ENCODE assay signal across 16 mouse cellular contexts in genomic region chr14:20834136-20834535, GRCm38 (mm10). TPM values are rescaled to one million over a fixed set of nuclear protein-coding genes. Genes with fewer than 3 reads are reported as not detected.
DNase-seq lines count a peak whose midpoint lies in the region; TF ChIP-seq lines count a peak whose summit lies in the region.
"Had no signal": no experiment of that assay in that cellular context is flagged by ENCODE, and none has a peak within 500 bp of the region (broad histone marks: within the 10 kb centered on the region; RNA-seq: fewer than 3 reads in every experiment).

No protein-coding gene starts in this region.

- no peak overlapping the region for H3K4me3 ChIP-seq in myocyte
- H3K4me3 ChIP-seq: embryonic facial prominence, embryonic 13.5 days; heart, adult 2 months; hindbrain, embryonic 13.5 days; liver, embryonic 13.5 days; neural tube, embryonic 12.5 days had no signal

- peak; percentile 57 for DNase-seq in gastrocnemius, adult 18-20 months (ENCODE audit: low spot score)
- DNase-seq in gastrocnemius, postnatal 4 days (ENCODE audit: low spot score in 2 of 2): no peak
- peak; percentile 24 for DNase-seq in kidney, adult 9 months
- DNase-seq in kidney, postnatal 4 days: no peak
- DNase-seq in NIH3T3 (ENCODE audit: low read depth): peak; percentile 71
- DNase-seq in urinary bladder, postnatal 10 days (ENCODE audit: low spot score): no peak
- no peak for DNase-seq in adrenal gland, postnatal 10 days
- DNase-seq: cerebellum, adult 8-10 months; liver, embryonic 13.5 days; right cerebral cortex, postnatal 25 days; thymus, postnatal 14 days had no signal

- no peaks in the 10 kb centered on the region for H3K36me3 ChIP-seq in myocyte (ENCODE audit: control insufficient read depth, insufficient read depth)
- H3K36me3 ChIP-seq: embryonic facial prominence, embryonic 13.5 days; hindbrain, embryonic 13.5 days; liver, embryonic 13.5 days; neural tube, embryonic 12.5 days had no signal

- no peak overlapping the region for H3ac ChIP-seq in myocyte (ENCODE audit: control insufficient read depth, insufficient read length)

- H3K27me3 ChIP-seq in myocyte (ENCODE audit: control insufficient read depth, insufficient read depth, insufficient read length): no peaks in the 10 kb centered on the region
- H3K27me3 ChIP-seq: embryonic facial prominence, embryonic 13.5 days had no signal

- H3K79me2 ChIP-seq in myocyte (ENCODE audit: control insufficient read depth, insufficient read depth): peaks cover 27% of the 10 kb centered on the region

- no peak for TF ChIP-seq POLR2A in myocyte (IDR thresholded peaks at IDR 0.05; ENCODE audit: insufficient read length, low read depth)

- peak overlapping the region; percentile 61 for H3K4me2 ChIP-seq in myocyte (ENCODE audit: low read depth)
- H3K4me2 ChIP-seq: embryonic facial prominence, embryonic 13.5 days; hindbrain, embryonic 13.5 days; liver, embryonic 13.5 days; neural tube, embryonic 12.5 days had no signal

TF ChIP-seq in myocyte, 11 proteins besides CTCF, POLR2A, EP300 and RAD21:
- TF ChIP-seq SRF (IDR thresholded peaks at IDR 0.05; ENCODE audit: control insufficient read depth, insufficient read length, low read depth) (no peak), USF1 (IDR thresholded peaks at IDR 0.05; ENCODE audit: low read depth) (no peak), MYOG (IDR thresholded peaks at IDR 0.05; ENCODE audit: control insufficient read depth in 1 of 3, insufficient read depth in 1 of 3, insufficient read length in 2 of 3, low read depth in 2 of 3) (no peak), TCF12 (IDR thresholded peaks at IDR 0.05; ENCODE audit: insufficient read depth, poor library complexity, severe bottlenecking) (no peak), REST (IDR thresholded peaks at IDR 0.05; ENCODE audit: insufficient read depth, insufficient read length) (no peak)
TF ChIP-seq in myocyte: peak in this region for 0.

RNA-seq across cellular contexts. Expression of gene Plau, which starts 2.3 kb away (rescaled TPM):
- 10 to 100 TPM; 13.6 to 29.2 TPM for total RNA-seq in gastrocnemius, adult 18-20 months (2021)
- total RNA-seq in gastrocnemius, postnatal 4 days (2021): 10 to 100 TPM; 25.8 to 28.2 TPM
- polyA plus RNA-seq in myocyte (2012; fragmentation: generic; extraction: Trizol): 40.1 TPM
- total RNA-seq in adrenal gland, postnatal 10 days (2021): 10 to 100 TPM; 19.3 to 39.8 TPM

RNA-seq across cellular contexts. Expression of gene Camk2g, which starts 40.2 kb away (rescaled TPM):
- 100 to 1,000 TPM; 168 to 192 TPM for total RNA-seq in gastrocnemius, adult 18-20 months (2021)
- 10 to 100 TPM; 92.5 to 94.3 TPM for total RNA-seq in gastrocnemius, postnatal 4 days (2021)
- 57.2 TPM for polyA plus RNA-seq in myocyte (2012; fragmentation: generic; extraction: Trizol)
- 10 to 100 TPM; 35.1 to 57.4 TPM for total RNA-seq in adrenal gland, postnatal 10 days (2021)

Comparison
In these comparisons a context has a peak if more than half of its experiments do, and no peak if none do; other contexts are left out.
1. DNase-seq: peak in gastrocnemius, adult 18-20 months (single experiment), kidney, adult 9 months (single experiment) and NIH3T3 (single experiment); none in gastrocnemius, postnatal 4 days (0 of 2), kidney, postnatal 4 days (0 of 2), urinary bladder, postnatal 10 days (single experiment) and adrenal gland, postnatal 10 days (single experiment).